Mouse (Mus musculus) kidney, postnatal 25 days (tissue): Measurements from ENCODE around the gene Itgb2l.

Source experiments
- DNase-seq, 2 experiments: peaks; one replicate each; pipeline ENCODE4 v3.0.0; 2021; ENCODE audit warnings: mixed read lengths in 2 of 2

Gene Itgb2l

DNA sequence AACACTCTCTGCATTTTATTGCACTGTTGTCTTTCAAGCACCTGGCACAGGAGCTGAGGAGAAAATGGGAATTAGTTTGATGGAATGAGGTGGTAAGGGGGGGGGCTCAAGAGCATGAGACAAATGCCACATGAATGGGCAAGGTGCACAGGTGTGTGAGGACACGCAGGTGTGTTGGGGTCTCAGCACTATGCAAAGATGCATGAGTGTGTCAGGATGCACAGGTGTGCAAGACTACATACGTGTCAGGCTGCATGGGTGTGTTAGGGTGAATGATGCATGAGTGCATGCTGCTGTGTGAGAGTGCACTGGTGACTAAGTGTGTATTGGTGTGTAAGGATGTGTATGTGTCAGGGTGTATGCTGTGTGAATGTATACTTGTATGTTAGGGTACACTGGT lies 18.4 kb downstream of the Itgb2l start:
- DNase-seq = no peak

DNA sequence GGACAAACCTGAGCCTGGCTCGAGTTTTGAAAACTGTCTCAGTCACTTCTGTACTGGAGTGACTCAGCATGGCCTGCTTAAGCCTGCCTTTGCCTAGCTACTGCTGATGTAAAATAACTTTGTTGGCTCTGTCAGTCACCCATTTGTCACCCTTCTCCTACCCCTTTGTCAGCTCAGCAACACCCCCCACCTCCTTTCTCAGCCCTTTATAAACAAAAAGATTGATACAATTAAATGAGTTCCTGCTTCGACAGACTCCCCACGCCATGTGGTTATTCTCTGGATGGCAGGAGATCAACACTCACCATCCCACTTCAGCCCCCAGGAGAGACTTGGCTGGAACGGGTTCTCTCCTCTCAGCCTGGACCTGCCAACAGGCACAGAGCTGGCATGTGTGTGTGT lies 35.4 kb downstream of the Itgb2l start:
- DNase-seq = no peak

DNA sequence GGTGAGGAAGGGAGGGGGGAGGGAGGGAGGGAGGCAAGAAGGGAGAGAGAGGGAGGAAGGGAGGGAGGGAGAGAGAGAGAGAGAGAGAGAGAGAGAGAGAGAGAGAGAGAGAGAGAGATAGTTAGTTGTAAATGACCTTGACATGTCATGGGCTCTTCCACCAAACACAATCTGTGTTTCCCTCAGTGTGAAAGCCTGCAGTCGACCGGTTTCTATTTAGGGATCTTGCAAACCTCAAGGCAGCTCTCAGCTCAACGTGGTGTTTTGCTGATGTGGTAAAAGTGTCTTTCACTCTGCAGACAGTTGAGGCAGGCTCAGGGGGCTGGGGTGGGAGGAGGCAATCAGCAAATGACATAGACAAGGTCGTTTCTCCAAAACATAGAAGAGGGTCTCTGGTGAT lies 37.1 kb downstream of the Itgb2l start:
- no peak for DNase-seq

- no peak for DNase-seq
These were observed 41.1 kb downstream of the Itgb2l start for GRCm38 (mm10) chr16:96402294-96402693.

DNA sequence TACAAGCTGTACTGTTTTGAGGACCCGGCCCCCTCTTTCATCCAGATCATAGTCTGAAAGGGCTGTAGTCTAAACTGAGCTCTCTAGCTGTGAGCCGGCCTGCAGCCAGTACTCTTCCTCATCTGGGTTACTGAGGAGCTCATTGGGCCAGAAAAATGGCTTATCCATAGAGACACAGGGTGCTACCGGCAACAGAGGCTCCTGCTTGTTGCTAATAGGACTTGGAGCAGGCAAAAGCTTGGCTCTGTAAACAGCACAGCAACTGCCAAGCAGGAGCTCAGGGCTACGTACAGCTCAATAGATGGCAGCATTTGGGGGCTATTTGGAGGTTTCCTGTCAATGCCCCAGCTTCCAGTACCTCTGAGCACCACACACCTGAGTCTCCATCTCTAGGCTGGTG lies 43.4 kb downstream of the Itgb2l start:
- no peak for DNase-seq

- no peak for DNase-seq
These were observed 44.6 kb downstream of the Itgb2l start for GRCm38 (mm10) chr16:96398806-96399205.

- DNase-seq = no peak
These were observed 47.3 kb downstream of the Itgb2l start for GRCm38 (mm10) chr16:96396013-96396650.

GRCm38 (mm10) chr16:96395516-96395915 lies 47.9 kb downstream of the Itgb2l start:
- DNase-seq = no peak

- no peak for DNase-seq
These were observed 52.3 kb downstream of the Itgb2l start for GRCm38 (mm10) chr16:96391070-96391469.

- DNase-seq = no peak
These were observed 54.9 kb downstream of the Itgb2l start for GRCm38 (mm10) chr16:96388481-96388880.

GRCm38 (mm10) chr16:96387685-96388371 lies 55.6 kb downstream of the Itgb2l start:
- no peak for DNase-seq

DNA sequence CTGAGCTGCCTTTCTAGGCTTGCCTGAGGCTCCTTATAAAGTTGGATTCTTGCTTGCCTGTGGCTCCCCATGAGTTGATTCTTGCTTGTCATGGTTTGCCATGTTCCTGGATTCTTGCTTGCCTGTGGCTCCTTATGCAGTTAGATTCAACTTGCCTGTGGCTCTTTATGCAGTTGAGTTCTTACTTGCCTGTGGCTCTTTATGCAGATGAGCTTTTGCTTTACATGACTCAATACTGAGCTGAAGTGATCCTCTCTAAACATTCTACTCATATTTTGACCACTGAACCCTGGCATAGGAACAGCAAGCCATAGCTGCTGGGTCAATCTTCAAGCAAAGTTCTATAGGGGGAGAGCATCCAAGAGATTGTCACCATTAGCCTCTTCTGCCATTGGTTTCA lies 58.7 kb downstream of the Itgb2l start:
- DNase-seq = no peak

DNA sequence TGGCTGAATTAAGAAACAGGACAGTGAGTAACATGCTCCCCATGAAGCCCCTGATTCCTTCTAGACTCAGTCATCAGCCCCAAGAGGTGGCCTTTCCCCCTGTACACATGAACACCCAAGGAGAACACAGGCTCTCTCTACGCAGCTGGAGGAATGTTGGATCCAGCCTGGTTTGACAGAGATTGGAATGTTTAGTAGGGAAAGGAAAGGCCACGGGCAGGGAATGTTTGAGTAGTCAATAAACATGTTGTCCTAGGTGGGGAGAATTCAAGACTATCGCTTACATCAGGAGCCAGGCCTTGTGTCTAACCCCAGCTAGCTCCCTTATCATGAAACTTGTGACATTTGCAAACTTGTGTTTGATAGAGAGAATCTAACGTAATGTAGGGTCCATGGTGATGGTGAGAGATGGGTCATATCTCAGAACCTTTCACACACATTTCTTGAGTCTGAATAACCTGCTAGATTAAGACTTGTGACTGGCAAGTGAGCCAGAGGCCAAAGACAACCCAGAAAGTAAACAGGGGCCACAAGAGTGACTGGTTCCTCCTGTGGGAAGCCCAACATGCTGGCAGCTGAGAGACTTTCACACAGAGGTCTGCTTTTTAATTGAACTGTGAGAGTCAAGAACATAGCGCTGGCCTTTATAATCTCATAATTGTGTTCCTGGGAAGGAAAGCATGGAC lies 60.8 kb downstream of the Itgb2l start:
- no peak for DNase-seq

DNA sequence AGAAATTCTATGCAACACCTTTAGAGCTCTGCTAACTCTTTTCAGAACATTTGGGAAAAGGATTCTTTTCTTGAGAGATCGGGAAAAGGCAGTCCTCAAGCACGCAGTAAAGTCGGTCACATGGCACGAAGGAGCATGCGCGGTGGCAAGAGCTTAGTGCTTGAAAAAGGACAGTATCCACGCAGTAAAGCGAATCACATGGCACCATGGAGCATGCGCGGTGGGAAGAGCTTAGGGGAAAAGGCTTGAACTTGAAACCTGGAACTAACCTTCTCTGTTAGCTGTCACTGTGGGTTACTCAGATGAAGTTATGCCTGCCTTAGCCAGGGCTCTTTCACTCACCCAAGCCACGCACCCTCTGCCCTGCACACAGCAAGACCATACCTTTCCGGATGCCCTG lies 62.0 kb downstream of the Itgb2l start:
- no peak for DNase-seq

- DNase-seq = no peak
These were observed 65.3 kb downstream of the Itgb2l start for GRCm38 (mm10) chr16:96378111-96378510.

DNA sequence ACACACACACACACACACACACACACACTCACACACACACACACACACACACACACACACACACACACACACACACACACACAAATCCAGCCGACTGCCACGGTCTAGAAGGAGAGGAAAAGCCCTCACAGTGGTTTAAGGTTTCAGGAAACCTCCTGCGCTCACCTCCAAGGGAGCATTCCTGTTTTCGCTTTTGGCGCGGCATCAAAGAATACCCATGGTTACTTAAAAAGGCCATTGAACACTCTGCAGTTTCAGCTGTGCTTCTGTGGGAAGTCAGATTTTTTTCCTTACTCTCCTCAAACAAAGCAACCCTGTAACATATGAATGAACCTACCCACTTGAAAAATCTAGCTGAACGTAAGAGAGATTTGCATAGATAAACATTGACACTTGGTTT lies 67.1 kb downstream of the Itgb2l start:
- DNase-seq = peak; percentile 71

DNA sequence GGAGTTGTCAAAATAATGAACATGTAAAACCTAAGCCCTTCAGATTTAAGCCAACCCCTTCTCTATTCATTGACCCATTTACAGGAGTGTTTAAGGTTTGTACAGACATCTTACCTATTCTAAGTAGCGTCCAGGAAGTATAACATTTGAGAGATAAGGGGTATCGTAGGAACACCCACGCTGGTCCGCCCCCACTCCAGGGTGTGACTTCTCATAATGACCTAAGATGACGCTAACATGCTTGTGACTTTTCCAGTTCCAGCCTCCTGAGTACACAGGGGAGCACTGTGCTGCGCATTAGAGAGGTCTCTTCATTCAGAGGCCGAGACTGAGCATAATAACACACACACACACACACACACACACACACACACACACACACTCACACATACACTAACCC lies 67.9 kb downstream of the Itgb2l start:
- no peak for DNase-seq

DNA sequence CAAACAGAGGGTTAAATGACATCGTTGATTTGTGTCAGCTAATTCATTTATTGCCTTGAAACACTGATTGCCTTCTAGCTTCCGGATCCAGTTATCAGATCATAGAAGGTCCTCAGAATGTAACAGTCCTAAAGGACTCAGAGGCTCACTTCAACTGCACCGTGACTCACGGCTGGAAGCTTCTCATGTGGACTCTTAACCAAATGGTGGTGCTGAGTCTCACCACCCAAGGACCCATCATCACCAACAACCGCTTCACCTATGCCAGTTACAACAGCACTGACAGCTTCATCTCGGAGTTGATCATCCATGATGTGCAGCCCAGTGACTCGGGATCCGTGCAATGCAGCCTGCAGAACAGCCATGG lies 70.7 kb downstream of the Itgb2l start:
- no peak for DNase-seq
